Mouse (Mus musculus) ES-Bruce4 (cell line): ENCODE measurements around the gene Spata13. TPM values are rescaled to one million over a fixed set of nuclear protein-coding genes. Genes with fewer than 3 reads are reported as not detected.

Experiments used
- H3K27ac ChIP-seq: 2 replicates; pipeline ENCODE4 v1.5.1; 2012; ENCODE audit warnings: low read length, inconsistent platforms; ENCODE audit not compliant: insufficient read depth
- H3K27me3 ChIP-seq: 2 replicates; pipeline ENCODE4 v1.6.1; 2012; ENCODE audit warnings: mild to moderate bottlenecking, low read length, inconsistent platforms; ENCODE audit not compliant: control insufficient read depth, poor library complexity, insufficient read depth, severe bottlenecking
- H3K36me3 ChIP-seq: 2 replicates; pipeline ENCODE4 v1.6.1; 2012; ENCODE audit warnings: inconsistent platforms, mild to moderate bottlenecking, low read length, moderate library complexity; ENCODE audit not compliant: control insufficient read depth, poor library complexity, insufficient read depth, severe bottlenecking
- H3K4me1 ChIP-seq: one replicate; pipeline ENCODE4 v1.8.1; 2011; ENCODE audit warnings: low read length; ENCODE audit not compliant: control insufficient read depth, insufficient read depth
- H3K4me3 ChIP-seq: 2 replicates; pipeline ENCODE4 v1.5.1; 2011; ENCODE audit warnings: low read depth, mild to moderate bottlenecking, low read length
- H3K9ac ChIP-seq: 2 replicates; pipeline ENCODE4 v1.6.1; 2012; ENCODE audit warnings: low read depth, mild to moderate bottlenecking, inconsistent platforms; ENCODE audit not compliant: poor library complexity, severe bottlenecking
- H3K9me3 ChIP-seq: replicated peaks from 2 replicates; pipeline ENCODE4 v1.6.1; 2012; ENCODE audit warnings: mild to moderate bottlenecking, low read length, inconsistent platforms; ENCODE audit not compliant: control insufficient read depth, poor library complexity, insufficient read depth, severe bottlenecking
- CTCF ChIP-seq: IDR thresholded peaks from one replicate; pipeline ENCODE4 v1.8.1; 2011; ENCODE audit warnings: low read depth, low read length
- EP300 ChIP-seq: IDR thresholded peaks from 2 replicates; pipeline ENCODE4 v1.6.1; 2011; ENCODE audit warnings: low read depth, low read length; ENCODE audit not compliant: insufficient read depth
- POLR2A ChIP-seq: IDR thresholded peaks from one replicate; pipeline ENCODE4 v1.8.1; 2011; ENCODE audit warnings: low read length; ENCODE audit not compliant: insufficient read depth
- polyA plus RNA-seq: library from polyadenylated mRNA; stranded (reverse); fragments of >200 nt; gene quantifications from 2 replicates; pipeline ENCODE4 v1.2.4, GENCODE M21; 2011; ENCODE audit warnings: low read depth; ENCODE audit not compliant: missing spikeins, insufficient read depth, insufficient read length

Spata13 gene
- polyA plus RNA-seq, 1 experiment = 38.5 TPM

- peaks cover 2% of the 10 kb centered on the region; the same call in 1 of the 2 replicates for H3K9me3 ChIP-seq
- H3K4me1 ChIP-seq = peaks cover 23% of the 10 kb centered on the region
- H3K4me3 ChIP-seq = no peak overlapping the region
- no peaks in the 10 kb centered on the region for H3K27me3 ChIP-seq
- no peak for TF ChIP-seq EP300
- no peak for TF ChIP-seq CTCF
- H3K36me3 ChIP-seq = no peaks in the 10 kb centered on the region; the same call in 1 of the 2 replicates
- H3K9ac ChIP-seq = no peak overlapping the region
- H3K27ac ChIP-seq = no peak overlapping the region
Measured at GRCm38 (mm10) chr14:60762754-60763153, 129.0 kb downstream of the Spata13 start.

- Histone ChIP-seq H3K9me3 (no peaks in the 10 kb centered on the region), H3K27me3 (no peaks in the 10 kb centered on the region), H3K4me1 (peaks cover 23% of the 10 kb centered on the region), H3K27ac (no peak overlapping the region), H3K9ac (no peak overlapping the region), H3K36me3 (no peaks in the 10 kb centered on the region; the same call in 1 of the 2 replicates), H3K4me3 (no peak overlapping the region)
- no peak for TF ChIP-seq EP300
- TF ChIP-seq POLR2A = no peak
- TF ChIP-seq CTCF = no peak
Measured at GRCm38 (mm10) chr14:60763746-60764145, 129.9 kb downstream of the Spata13 start.

DNA sequence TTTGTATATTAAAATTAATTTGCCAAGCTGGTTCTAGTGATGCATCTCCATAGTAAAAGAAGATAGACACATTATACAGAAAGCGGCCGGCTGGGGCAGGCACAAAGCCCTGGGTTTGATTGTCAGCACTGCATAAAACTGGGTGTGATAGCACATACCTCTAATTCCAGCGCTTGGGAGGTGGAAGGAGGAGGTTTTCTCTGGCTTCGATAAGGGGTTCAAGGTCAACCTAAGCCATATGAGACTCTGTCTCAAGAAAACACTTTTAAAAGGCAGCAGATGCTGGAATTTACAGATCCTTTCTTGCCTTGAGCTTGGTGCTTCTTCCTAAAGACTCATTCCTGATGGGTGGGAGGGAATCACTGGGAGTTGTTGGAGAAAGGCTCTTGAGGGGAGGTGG, 130.7 kb downstream of the Spata13 start:
- Histone ChIP-seq H3K36me3 (no peaks in the 10 kb centered on the region; the same call in 1 of the 2 replicates), H3K4me3 (no peak overlapping the region), H3K27me3 (no peaks in the 10 kb centered on the region), H3K4me1 (peaks cover 23% of the 10 kb centered on the region), H3K27ac (peak overlapping the region; percentile 85), H3K9me3 (no peaks in the 10 kb centered on the region), H3K9ac (no peak overlapping the region)
- no peak for TF ChIP-seq CTCF
- peak; percentile 51; the same call in 1 of the 2 replicates for TF ChIP-seq EP300

GRCm38 (mm10) chr14:60765025-60765424, 131.2 kb downstream of the Spata13 start:
- peak; percentile 86; the same call in 1 of the 2 replicates for TF ChIP-seq EP300
- no peak for TF ChIP-seq POLR2A
- peak overlapping the region; percentile 85 for H3K27ac ChIP-seq
- H3K9ac ChIP-seq = no peak overlapping the region
- no peaks in the 10 kb centered on the region for H3K27me3 ChIP-seq
- H3K36me3 ChIP-seq = no peaks in the 10 kb centered on the region
- H3K9me3 ChIP-seq = no peaks in the 10 kb centered on the region
- H3K4me1 ChIP-seq = peaks cover 23% of the 10 kb centered on the region
- H3K4me3 ChIP-seq = no peak overlapping the region

GRCm38 (mm10) chr14:60767884-60768283, 134.1 kb downstream of the Spata13 start, which contains the start of gene C1qtnf9:
Gene C1qtnf9 (plus strand): TSS chr14:60768134.
- H3K4me1 ChIP-seq = peaks cover 15% of the 10 kb centered on the region
- H3K36me3 ChIP-seq = no peaks in the 10 kb centered on the region
- H3K27ac ChIP-seq = no peak within 1 kb of the TSS
- no peaks in the 10 kb centered on the region for H3K27me3 ChIP-seq
- no peak within 1 kb of the TSS for H3K4me3 ChIP-seq
- no peaks in the 10 kb centered on the region for H3K9me3 ChIP-seq
- H3K9ac ChIP-seq = no peak within 1 kb of the TSS
- TF ChIP-seq EP300 (no peak), POLR2A (no peak), CTCF (no peak)

GRCm38 (mm10) chr14:60769340-60769739, 135.5 kb downstream of the Spata13 start:
- Histone ChIP-seq H3K4me3 (no peak overlapping the region), H3K27ac (no peak overlapping the region), H3K4me1 (peaks cover 12% of the 10 kb centered on the region), H3K9me3 (no peaks in the 10 kb centered on the region), H3K9ac (no peak overlapping the region), H3K36me3 (no peaks in the 10 kb centered on the region), H3K27me3 (no peaks in the 10 kb centered on the region)
- no peak for TF ChIP-seq POLR2A
- no peak for TF ChIP-seq EP300
- no peak for TF ChIP-seq CTCF
